Comparison of ENCODE assay signal across 17 mouse cellular contexts in genomic region chr9:122069560-122070174, GRCm38 (mm10). TPM values are rescaled to one million over a fixed set of nuclear protein-coding genes. Genes with fewer than 3 reads are reported as not detected.
DNase-seq lines count a peak whose midpoint lies in the region; ATAC-seq and TF ChIP-seq lines count a peak whose summit lies in the region.
"Had no signal": no experiment of that assay in that cellular context is flagged by ENCODE, and none has a peak within 500 bp of the region (broad histone marks: within the 10 kb centered on the region; RNA-seq: fewer than 3 reads in every experiment).

No protein-coding gene starts in this region.

- H3K4me3 ChIP-seq in kidney, embryonic 14.5 days (ENCODE audit: low read length): no peak overlapping the region
- no peak overlapping the region for H3K4me3 ChIP-seq in brown adipose tissue, adult 24 weeks (ENCODE audit: insufficient read depth, low read depth, low read length)
- no peak overlapping the region for H3K4me3 ChIP-seq in intestine, postnatal 0 days (ENCODE audit: low read depth, low read length)
- H3K4me3 ChIP-seq: forebrain, embryonic 13.5 days; heart, embryonic 15.5 days; hindbrain, embryonic 13.5 days; midbrain, embryonic 10.5 days; myocyte had no signal

- 79% methylated on average over 11 of the region's 11 CpGs for WGBS in kidney, embryonic 14.5 days
- 47% methylated on average over 11 of the region's 11 CpGs for WGBS in intestine, postnatal 0 days

- H3K27me3 ChIP-seq in kidney, embryonic 14.5 days (ENCODE audit: control insufficient read depth, insufficient read depth, low read length): no peaks in the 10 kb centered on the region
- no peaks in the 10 kb centered on the region for H3K27me3 ChIP-seq in intestine, postnatal 0 days (replicated peaks; ENCODE audit: control insufficient read depth, insufficient read depth, low read length)
- H3K27me3 ChIP-seq: forebrain, embryonic 13.5 days; heart, embryonic 15.5 days; hindbrain, embryonic 13.5 days had no signal

- no peaks in the 10 kb centered on the region for H3K36me3 ChIP-seq in kidney, embryonic 14.5 days (ENCODE audit: control insufficient read depth, insufficient read depth, low read length)
- no peaks in the 10 kb centered on the region for H3K36me3 ChIP-seq in intestine, postnatal 0 days (ENCODE audit: control insufficient read depth, insufficient read depth)
- H3K36me3 ChIP-seq: heart, embryonic 15.5 days; hindbrain, embryonic 13.5 days; midbrain, embryonic 10.5 days had no signal

- no peak overlapping the region for H3K27ac ChIP-seq in kidney, embryonic 14.5 days (ENCODE audit: low read depth, low read length)
- H3K27ac ChIP-seq in brown adipose tissue, adult 24 weeks (replicated peaks; ENCODE audit: low read depth, low read length): peak overlapping the region; percentile 80
- H3K27ac ChIP-seq in intestine, postnatal 0 days (ENCODE audit: low read depth, low read length): no peak overlapping the region
- H3K27ac ChIP-seq: forebrain, embryonic 13.5 days; heart, embryonic 15.5 days; hindbrain, embryonic 13.5 days; midbrain, embryonic 10.5 days had no signal

- H3K4me2 ChIP-seq in kidney, embryonic 14.5 days (replicated peaks; ENCODE audit: low read depth, low read length): no peak overlapping the region
- H3K4me2 ChIP-seq in intestine, postnatal 0 days (replicated peaks; ENCODE audit: low read depth): no peak overlapping the region
- H3K4me2 ChIP-seq: forebrain, embryonic 13.5 days; heart, embryonic 15.5 days; hindbrain, embryonic 13.5 days had no signal

- DNase-seq in kidney, postnatal 10 days: no peak
- DNase-seq in lung, postnatal 25 days (ENCODE audit: low spot score): peak; percentile 74
- DNase-seq in spleen, postnatal 14 days (ENCODE audit: low spot score in 2 of 2): no peak
- DNase-seq in thymus, postnatal 0 days (ENCODE audit: low spot score): no peak
- no peak for DNase-seq in layer of hippocampus, postnatal 36 days
- DNase-seq: adrenal gland, postnatal 14 days; cerebellum, adult 9-10 months; embryo, embryonic 11 days; kidney, adult 2 months had no signal

- no peaks in the 10 kb centered on the region for H3K9me3 ChIP-seq in kidney, embryonic 14.5 days (ENCODE audit: control insufficient read depth, low read length)
- H3K9me3 ChIP-seq in intestine, postnatal 0 days (ENCODE audit: control insufficient read depth): no peaks in the 10 kb centered on the region
- H3K9me3 ChIP-seq: forebrain, embryonic 13.5 days; heart, embryonic 15.5 days; hindbrain, embryonic 13.5 days; midbrain, embryonic 10.5 days had no signal

- no peak overlapping the region for H3K9ac ChIP-seq in kidney, embryonic 14.5 days (ENCODE audit: low read depth, low read length)
- no peak overlapping the region for H3K9ac ChIP-seq in intestine, postnatal 0 days (ENCODE audit: low read depth, low read length)
- H3K9ac ChIP-seq: forebrain, embryonic 13.5 days; heart, embryonic 15.5 days; hindbrain, embryonic 13.5 days had no signal

- peaks cover 7% of the 10 kb centered on the region; the same call in 1 of the 2 replicates for H3K4me1 ChIP-seq in kidney, embryonic 14.5 days (ENCODE audit: control insufficient read depth, insufficient read depth, low read length)
- H3K4me1 ChIP-seq in brown adipose tissue, adult 24 weeks (ENCODE audit: control insufficient read depth, insufficient read depth, insufficient read length, low read length): peaks cover 56% of the 10 kb centered on the region
- H3K4me1 ChIP-seq in intestine, postnatal 0 days (replicated peaks; ENCODE audit: control insufficient read depth, insufficient read depth, low read length): no peaks in the 10 kb centered on the region
- H3K4me1 ChIP-seq: forebrain, embryonic 13.5 days; hindbrain, embryonic 13.5 days had no signal

- no peak for TF ChIP-seq CTCF in intestine, postnatal 0 days (IDR thresholded peaks at IDR 0.05; ENCODE audit: low read depth)

- ATAC-seq in kidney, embryonic 14.5 days (ENCODE audit: low FRiP score, low TSS enrichment): 0 out of 2 replicates have a peak, but pooled peaks have one; percentile 39
- ATAC-seq in intestine, postnatal 0 days: peak; percentile 69
- ATAC-seq: forebrain, embryonic 13.5 days had no signal

RNA-seq across cellular contexts. Expression of gene Snrk, which starts 47.4 kb away (rescaled TPM):
- polyA plus RNA-seq in kidney, embryonic 14.5 days (2014; fragmentation: Nextera tagmentation; extraction: Ambion mirVana): 22.5 and 41.1 TPM in 2 replicates
- 78.1 and 111 TPM in 2 replicates for polyA plus RNA-seq in brown adipose tissue, adult 24 weeks (2012; ENCODE audit: insufficient read depth, insufficient read length, missing spikeins)
- polyA plus RNA-seq in intestine, postnatal 0 days (2015; fragmentation: Nextera tagmentation; extraction: Ambion mirVana): 35.4 and 35.6 TPM in 2 replicates
- 38.5 and 42.3 TPM in 2 replicates for polyA plus RNA-seq in thymus, postnatal 0 days (2015; fragmentation: Nextera tagmentation; extraction: Ambion mirVana)
- 100 to 1,000 TPM; 105 to 113 TPM for total RNA-seq in layer of hippocampus, postnatal 36 days (2021)
